Mouse (Mus musculus) cerebellum, adult 2 months (tissue): ENCODE measurements around the gene Cfb.

ENCODE experiments used
- CTCF ChIP-seq: fragments of 200-500 bp; IDR thresholded peaks from 2 replicates; pipeline ENCODE4 v1.5.1; 2011; ENCODE audit warnings: low read depth, mild to moderate bottlenecking, control low read depth, low read length, moderate library complexity, borderline replicate concordance; ENCODE audit not compliant: insufficient read depth
- POLR2A ChIP-seq: fragments of 200-500 bp; IDR thresholded peaks from 2 replicates; pipeline ENCODE4 v1.6.1; 2011; ENCODE audit warnings: low read length, control low read depth, borderline replicate concordance; ENCODE audit not compliant: insufficient read depth

- TF ChIP-seq POLR2A, result no peak
- TF ChIP-seq CTCF, result no peak
Observed at GRCm38 (mm10) chr17:34899053-34899889, 37.0 kb upstream of the Cfb start.
